Mouse (Mus musculus) small intestine, adult 2 months (tissue): ENCODE measurements around the gene Zcchc24. TPM values are rescaled to one million over a fixed set of nuclear protein-coding genes. Genes with fewer than 3 reads are reported as not detected.

Experiments
- H3K27ac ChIP-seq: fragments of 200-500 bp; 2 replicates; pipeline ENCODE4 v1.5.1; 2012; ENCODE audit warnings: low read depth, low read length, control low read depth, inconsistent platforms; ENCODE audit not compliant: insufficient read depth
- H3K27me3 ChIP-seq: fragments of 200-500 bp; 2 replicates; pipeline ENCODE4 v1.6.1; 2012; ENCODE audit warnings: mild to moderate bottlenecking, moderate library complexity, low read length, inconsistent platforms; ENCODE audit not compliant: control insufficient read depth, insufficient read depth
- H3K36me3 ChIP-seq: fragments of 200-500 bp; 2 replicates; pipeline ENCODE4 v1.6.1; 2012; ENCODE audit warnings: mild to moderate bottlenecking, low read length, control low read depth, inconsistent platforms; ENCODE audit not compliant: control insufficient read depth, insufficient read depth
- H3K4me1 ChIP-seq: fragments of 200-500 bp; 2 replicates; pipeline ENCODE4 v1.6.1; 2012; ENCODE audit warnings: low read length, inconsistent platforms, mixed read lengths; ENCODE audit not compliant: control insufficient read depth, insufficient read depth, insufficient read length
- H3K4me3 ChIP-seq: fragments of 200-500 bp; 2 replicates; pipeline ENCODE4 v1.5.1; 2012; ENCODE audit warnings: low read depth, mild to moderate bottlenecking, control low read depth, inconsistent platforms, low read length, moderate library complexity
- CTCF ChIP-seq: fragments of 200-500 bp; IDR thresholded peaks from 2 replicates; pipeline ENCODE4 v1.5.1; 2012; ENCODE audit warnings: low read depth, mild to moderate bottlenecking, control low read depth, inconsistent platforms, low read length, moderate library complexity, mixed read lengths; ENCODE audit not compliant: insufficient replicate concordance, insufficient read length; ENCODE audit errors: extremely low read depth
- POLR2A ChIP-seq: fragments of 200-500 bp; IDR thresholded peaks from 2 replicates; pipeline ENCODE4 v1.6.1; 2012; ENCODE audit warnings: low read depth, mild to moderate bottlenecking, control low read depth, inconsistent platforms, low read length, moderate library complexity
- WGBS: fragments of 180-500 bp; shearing (Covaris S2); methylation state at CpG from one replicate; pipeline ENCODE4 v1.1.7; 2018; 5-methylcytosine and 5-hydroxymethylcytosine counted together
- polyA plus RNA-seq: library from polyadenylated mRNA; depleted of rRNA; stranded (reverse); fragments of >200 nt; gene quantifications from 2 replicates; pipeline ENCODE4 v1.2.3, GENCODE M21; 2012

Gene Zcchc24
- polyA plus RNA-seq, 1 experiment = 10.1 TPM

DNA sequence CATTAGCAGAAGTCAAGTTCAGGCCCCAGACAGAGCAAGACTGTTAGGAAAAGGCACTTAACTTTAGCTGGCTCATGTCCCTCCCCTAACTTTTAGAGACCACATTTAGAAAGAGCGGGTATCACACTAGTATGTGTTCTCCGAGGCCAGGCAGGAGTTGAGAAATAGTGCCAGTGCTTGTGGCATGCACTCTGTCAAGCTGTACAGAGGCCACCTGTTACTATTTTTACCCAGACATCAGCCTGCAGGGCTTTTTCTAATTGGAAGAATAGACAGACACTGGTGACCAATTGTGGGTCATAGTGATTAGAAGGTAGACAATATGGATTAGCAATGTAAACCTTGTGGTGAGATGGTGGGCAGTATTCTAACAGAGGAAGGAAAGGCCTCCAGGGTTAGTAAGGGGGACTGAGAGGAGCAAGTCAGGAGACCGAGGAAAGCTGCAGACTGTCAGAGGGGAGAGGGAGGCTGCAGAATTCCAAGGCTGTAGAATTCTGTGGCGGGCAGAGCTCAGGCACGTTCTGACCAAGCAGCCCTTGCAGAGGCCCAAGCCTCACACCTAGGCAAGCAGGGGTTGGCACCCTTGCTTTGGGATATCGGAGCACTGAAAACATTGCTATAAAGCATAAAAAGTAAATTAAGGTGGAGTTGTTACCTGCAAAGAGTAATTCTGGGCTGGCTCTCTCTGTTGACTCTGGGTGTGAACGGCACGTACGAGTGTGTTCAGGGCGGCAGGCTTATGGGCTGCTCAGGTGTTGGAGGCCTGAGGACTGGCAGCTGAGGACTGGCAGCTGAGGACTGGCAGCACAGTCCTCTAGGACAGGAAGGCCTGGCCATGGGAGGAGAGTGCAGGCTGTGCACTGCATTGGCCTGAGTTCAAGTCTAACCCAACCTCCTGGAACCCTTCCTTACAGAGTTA, 81.6 kb downstream of the Zcchc24 start:
- H3K4me3 ChIP-seq = no peak overlapping the region
- no peaks in the 10 kb centered on the region for H3K27me3 ChIP-seq
- H3K36me3 ChIP-seq = no peaks in the 10 kb centered on the region
- H3K27ac ChIP-seq = no peak overlapping the region
- H3K4me1 ChIP-seq = peaks cover 9% of the 10 kb centered on the region; the same call in 1 of the 2 replicates
- no peak for TF ChIP-seq CTCF
- no peak for TF ChIP-seq POLR2A
- WGBS = 56% methylated on average over 10 of the region's 10 CpGs

GRCm38 (mm10) chr14:25686216-25686945, 82.5 kb downstream of the Zcchc24 start:
- no peak overlapping the region for H3K4me3 ChIP-seq
- TF ChIP-seq POLR2A (no peak), CTCF (no peak)
- no peak overlapping the region for H3K27ac ChIP-seq
- 16% methylated on average over 7 of the region's 7 CpGs for WGBS
- H3K4me1 ChIP-seq = peaks cover 11% of the 10 kb centered on the region; the same call in 1 of the 2 replicates
- no peaks in the 10 kb centered on the region for H3K27me3 ChIP-seq
- no peaks in the 10 kb centered on the region for H3K36me3 ChIP-seq

- Histone ChIP-seq H3K4me1 (peaks cover 11% of the 10 kb centered on the region; the same call in 1 of the 2 replicates), H3K36me3 (no peaks in the 10 kb centered on the region), H3K4me3 (no peak overlapping the region), H3K27me3 (no peaks in the 10 kb centered on the region), H3K27ac (no peak overlapping the region)
- no peak for TF ChIP-seq CTCF
- no peak for TF ChIP-seq POLR2A
- WGBS = 28% methylated on average over 6 of the region's 6 CpGs
Observed at GRCm38 (mm10) chr14:25682020-25682419, 86.8 kb downstream of the Zcchc24 start.

DNA sequence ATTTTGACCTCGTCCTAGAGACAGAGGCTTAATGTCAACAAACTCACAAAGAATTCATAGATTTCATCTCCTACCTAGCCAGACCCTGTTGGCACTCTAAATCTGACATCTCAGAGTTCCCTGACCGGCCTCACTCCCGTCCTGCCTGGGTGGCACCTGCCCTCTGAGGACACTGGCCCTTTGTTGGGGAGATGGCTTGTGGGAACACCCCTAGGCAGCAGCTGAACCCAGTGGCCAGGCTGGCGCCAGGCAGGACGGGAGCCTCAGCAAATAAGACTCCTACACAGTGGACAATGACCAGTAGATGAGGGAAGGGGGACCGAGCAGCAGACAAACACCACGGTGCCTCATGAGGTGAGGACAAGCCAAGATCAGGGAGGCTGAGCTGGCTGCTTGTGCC, 89.2 kb downstream of the Zcchc24 start:
- H3K27me3 ChIP-seq = no peaks in the 10 kb centered on the region
- no peak overlapping the region for H3K27ac ChIP-seq
- no peaks in the 10 kb centered on the region for H3K36me3 ChIP-seq
- no peak overlapping the region for H3K4me3 ChIP-seq
- TF ChIP-seq POLR2A = no peak
- TF ChIP-seq CTCF = no peak
- WGBS = 59% methylated on average over 7 of the region's 7 CpGs
- peaks cover 2% of the 10 kb centered on the region; the same call in 1 of the 2 replicates for H3K4me1 ChIP-seq

DNA sequence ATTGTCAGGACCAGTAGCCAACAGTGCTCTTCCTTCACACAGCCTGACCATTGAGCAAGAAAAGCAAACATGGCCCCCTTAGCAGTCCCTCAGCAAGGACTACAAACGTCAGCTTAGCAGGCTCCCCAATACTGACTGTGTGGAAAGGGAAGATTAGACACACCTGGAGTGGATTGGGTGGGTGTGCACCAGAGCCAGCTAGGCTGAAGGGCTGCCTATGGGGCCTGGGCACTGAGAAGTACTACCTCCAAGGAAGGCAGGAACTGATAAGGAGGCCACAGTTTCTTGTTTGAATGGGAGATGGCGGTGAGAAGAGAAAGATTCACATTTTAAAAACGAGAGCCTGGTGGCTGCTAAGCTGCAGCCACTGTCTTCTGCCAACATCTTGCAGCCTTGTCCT, 101.3 kb downstream of the Zcchc24 start:
- H3K27me3 ChIP-seq = no peaks in the 10 kb centered on the region
- WGBS = 57% methylated on average over 3 of the region's 3 CpGs
- no peaks in the 10 kb centered on the region for H3K4me1 ChIP-seq
- H3K27ac ChIP-seq = no peak overlapping the region
- no peak overlapping the region for H3K4me3 ChIP-seq
- H3K36me3 ChIP-seq = peaks cover 22% of the 10 kb centered on the region
- TF ChIP-seq CTCF (no peak), POLR2A (no peak)

GRCm38 (mm10) chr14:25666668-25667376, 102.0 kb downstream of the Zcchc24 start:
- no peak overlapping the region for H3K4me3 ChIP-seq
- no peaks in the 10 kb centered on the region for H3K4me1 ChIP-seq
- peak; percentile 22; the same call in 1 of the 2 replicates for TF ChIP-seq CTCF
- no peak for TF ChIP-seq POLR2A
- no peak overlapping the region for H3K27ac ChIP-seq
- 89% methylated on average over 2 of the region's 2 CpGs for WGBS
- peaks cover 30% of the 10 kb centered on the region for H3K36me3 ChIP-seq
- no peaks in the 10 kb centered on the region for H3K27me3 ChIP-seq
